Mouse (Mus musculus): ENCODE results near the gene Amh. TPM values are rescaled to one million over a fixed set of nuclear protein-coding genes. Genes with fewer than 3 reads are reported as not detected.

The Amh gene
- polyA plus RNA-seq, 1 experiment from 2014 or later = 0.13 TPM

GRCm38 (mm10) chr10:80792175-80793032, 12.6 kb upstream of the Amh start:
- peaks cover 96% of the 10 kb centered on the region for H3K36me3 ChIP-seq (ENCODE audit: control insufficient read depth, insufficient read depth, low read length)
- H3K4me3 ChIP-seq (ENCODE audit: low read depth, low read length) = no peak overlapping the region
- H3K9ac ChIP-seq (ENCODE audit: low read depth, low read length) = no peak overlapping the region
- WGBS = 67% methylated on average over 37 of the region's 41 CpGs
- no peak overlapping the region for H3K27ac ChIP-seq (replicated peaks; ENCODE audit: low read depth, low read length)
- DNase-seq (ENCODE audit: low spot score) (no peak), ATAC-seq (ENCODE audit: low read depth) (no peak)
- no peak overlapping the region for H3K4me2 ChIP-seq (ENCODE audit: low read depth, low read length)
- no peaks in the 10 kb centered on the region for H3K27me3 ChIP-seq (replicated peaks; ENCODE audit: control insufficient read depth, insufficient read depth, low read length)
- H3K9me3 ChIP-seq (ENCODE audit: control insufficient read depth, low read length) = no peaks in the 10 kb centered on the region
- peaks cover 9% of the 10 kb centered on the region for H3K4me1 ChIP-seq (ENCODE audit: control insufficient read depth, insufficient read depth, low read length)

GRCm38 (mm10) chr10:80793033-80793784, 11.8 kb upstream of the Amh start:
- H3K4me2 ChIP-seq (ENCODE audit: low read depth, low read length) = no peak overlapping the region
- H3K36me3 ChIP-seq (ENCODE audit: control insufficient read depth, insufficient read depth, low read length) = peaks cover 88% of the 10 kb centered on the region
- WGBS = 89% methylated on average over 13 of the region's 13 CpGs
- H3K27me3 ChIP-seq (replicated peaks; ENCODE audit: control insufficient read depth, insufficient read depth, low read length) = no peaks in the 10 kb centered on the region
- DNase-seq (ENCODE audit: low spot score) (no peak), ATAC-seq (ENCODE audit: low read depth) (no peak)
- no peak overlapping the region for H3K27ac ChIP-seq (replicated peaks; ENCODE audit: low read depth, low read length)
- H3K4me1 ChIP-seq (ENCODE audit: control insufficient read depth, insufficient read depth, low read length) = peaks cover 9% of the 10 kb centered on the region
- H3K9me3 ChIP-seq (ENCODE audit: control insufficient read depth, low read length) = no peaks in the 10 kb centered on the region
- no peak overlapping the region for H3K9ac ChIP-seq (ENCODE audit: low read depth, low read length)
- no peak overlapping the region for H3K4me3 ChIP-seq (ENCODE audit: low read depth, low read length)

DNA sequence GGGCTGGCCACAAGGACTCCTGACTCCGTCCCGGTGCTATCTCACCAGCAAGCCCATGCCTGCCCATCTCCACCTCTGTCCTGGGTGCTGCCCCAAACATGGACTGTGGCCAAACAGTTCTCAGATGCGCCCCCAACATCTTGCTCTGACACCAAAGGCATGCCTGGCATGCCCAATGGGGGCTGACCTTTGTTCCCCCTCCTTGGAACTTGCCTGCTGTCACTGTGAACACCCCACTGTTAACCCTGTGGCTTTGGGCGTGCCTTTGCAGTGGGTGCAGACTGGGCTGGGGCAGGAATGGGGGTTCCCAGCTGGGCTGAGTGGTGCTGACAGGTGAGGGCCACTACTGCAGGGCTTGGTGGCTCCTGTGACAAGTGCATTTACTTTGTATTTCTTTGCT, 11.2 kb upstream of the Amh start:
- H3K36me3 ChIP-seq (ENCODE audit: control insufficient read depth, insufficient read depth, low read length) = peaks cover 83% of the 10 kb centered on the region
- H3K4me1 ChIP-seq (ENCODE audit: control insufficient read depth, insufficient read depth, low read length) = peaks cover 9% of the 10 kb centered on the region
- H3K27ac ChIP-seq (replicated peaks; ENCODE audit: low read depth, low read length) = no peak overlapping the region
- no peak for ATAC-seq (ENCODE audit: low read depth)
- H3K9ac ChIP-seq (ENCODE audit: low read depth, low read length) = no peak overlapping the region
- no peak overlapping the region for H3K4me3 ChIP-seq (ENCODE audit: low read depth, low read length)
- H3K4me2 ChIP-seq (ENCODE audit: low read depth, low read length) = no peak overlapping the region
- no peak for DNase-seq (ENCODE audit: low spot score)
- no peaks in the 10 kb centered on the region for H3K27me3 ChIP-seq (replicated peaks; ENCODE audit: control insufficient read depth, insufficient read depth, low read length)
- H3K9me3 ChIP-seq (ENCODE audit: control insufficient read depth, low read length) = no peaks in the 10 kb centered on the region
- 85% methylated on average over 4 of the region's 4 CpGs for WGBS

- Histone ChIP-seq H3K4me1 (ENCODE audit: control insufficient read depth, insufficient read depth, low read length) (peaks cover 13% of the 10 kb centered on the region), H3K36me3 (ENCODE audit: control insufficient read depth, insufficient read depth, low read length) (peaks cover 73% of the 10 kb centered on the region), H3K4me3 (ENCODE audit: low read depth, low read length) (no peak overlapping the region), H3K4me2 (ENCODE audit: low read depth, low read length) (no peak overlapping the region), H3K9me3 (ENCODE audit: control insufficient read depth, low read length) (no peaks in the 10 kb centered on the region), H3K9ac (ENCODE audit: low read depth, low read length) (no peak overlapping the region), H3K27ac (replicated peaks; ENCODE audit: low read depth, low read length) (no peak overlapping the region), H3K27me3 (replicated peaks; ENCODE audit: control insufficient read depth, insufficient read depth, low read length) (no peaks in the 10 kb centered on the region)
- DNase-seq (ENCODE audit: low spot score) (no peak), ATAC-seq (ENCODE audit: low read depth) (no peak)
- WGBS = 87% methylated on average over 8 of the region's 8 CpGs
These were observed 10.3 kb upstream of the Amh start for GRCm38 (mm10) chr10:80794750-80795149.

DNA sequence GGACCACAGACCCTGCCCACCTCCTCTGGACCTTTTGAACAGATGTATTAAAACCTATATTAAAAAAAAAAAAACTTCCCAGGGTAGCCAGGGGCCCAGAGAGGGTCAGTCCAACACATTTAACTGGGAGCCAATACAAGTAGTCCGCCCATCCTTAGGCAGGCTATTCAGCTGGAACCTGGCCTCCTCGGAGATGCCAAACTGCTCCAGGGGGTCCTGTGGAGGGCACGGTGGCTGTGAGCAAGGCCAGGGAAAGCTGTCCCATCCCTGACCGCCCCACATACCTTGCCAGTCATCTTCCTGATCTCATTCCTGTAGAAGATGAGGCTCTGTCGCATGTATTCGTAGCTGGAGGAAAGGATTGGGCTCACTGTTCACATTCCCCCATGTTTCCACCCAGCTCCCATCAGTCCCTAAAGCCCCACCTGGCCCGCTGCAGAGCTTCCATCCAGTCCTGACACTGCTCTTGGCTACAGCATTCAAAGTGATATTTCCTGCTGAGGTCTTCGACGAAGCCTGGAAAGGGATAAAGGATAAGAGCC, 8.7 kb upstream of the Amh start:
- Histone ChIP-seq H3K9me3 (ENCODE audit: control insufficient read depth, low read length) (no peaks in the 10 kb centered on the region), H3K36me3 (ENCODE audit: control insufficient read depth, insufficient read depth, low read length) (peaks cover 70% of the 10 kb centered on the region), H3K4me2 (ENCODE audit: low read depth, low read length) (peak overlapping the region; percentile 92), H3K27ac (replicated peaks; ENCODE audit: low read depth, low read length) (no peak overlapping the region), H3K4me3 (ENCODE audit: low read depth, low read length) (peak overlapping the region; percentile 83), H3K27me3 (replicated peaks; ENCODE audit: control insufficient read depth, insufficient read depth, low read length) (no peaks in the 10 kb centered on the region), H3K9ac (ENCODE audit: low read depth, low read length) (peak overlapping the region; percentile 98), H3K4me1 (ENCODE audit: control insufficient read depth, insufficient read depth, low read length) (peaks cover 16% of the 10 kb centered on the region)
- WGBS = 81% methylated on average over 9 of the region's 9 CpGs
- ATAC-seq (ENCODE audit: low read depth) = no peak
- DNase-seq (ENCODE audit: low spot score) = no peak

DNA sequence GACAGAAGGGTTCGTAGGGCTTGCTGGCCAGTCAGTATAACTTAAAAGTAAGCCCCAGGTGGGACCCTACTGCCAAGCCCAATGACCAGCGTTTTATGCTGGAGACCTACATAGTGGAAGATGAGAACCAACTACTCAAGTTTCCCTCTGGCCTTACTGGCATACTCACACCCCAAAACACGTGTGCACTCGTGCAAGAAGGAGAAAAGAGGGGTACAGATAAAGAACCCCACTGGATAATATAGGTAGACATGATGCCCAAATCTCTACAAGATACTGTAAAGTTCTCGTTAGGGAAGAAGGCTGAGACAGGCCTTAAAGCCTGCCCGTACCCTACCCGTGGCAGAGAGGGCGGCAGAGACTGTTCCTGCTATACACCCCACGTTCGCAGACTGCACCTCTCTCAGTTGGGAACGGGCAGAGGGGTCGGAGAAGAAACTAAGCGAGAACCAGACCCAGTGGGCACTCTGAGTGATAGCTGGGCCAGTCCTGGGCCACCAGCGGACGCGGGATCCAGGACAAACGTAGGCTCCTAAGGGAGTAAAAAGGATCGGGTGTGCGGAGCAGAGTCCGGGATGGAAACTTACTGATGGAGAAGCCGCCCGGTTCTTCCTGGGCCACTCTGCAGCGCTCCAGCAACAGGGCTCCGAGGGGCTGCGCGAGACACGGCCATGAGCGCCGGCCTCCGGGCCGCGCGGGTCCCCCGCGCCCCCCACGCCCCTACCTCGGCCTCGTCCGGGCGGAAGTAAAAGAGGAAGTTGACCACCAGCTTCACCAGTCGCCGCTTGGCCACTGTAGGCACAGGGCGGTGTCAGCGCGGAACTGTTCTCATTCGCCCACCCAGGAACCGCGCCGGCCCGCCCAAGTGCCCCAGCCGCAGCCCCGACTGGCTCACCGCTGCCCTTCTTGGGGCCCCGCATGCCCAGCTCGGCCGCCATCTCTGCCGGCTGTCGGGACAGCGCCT, 7.6 kb upstream of the Amh start:
- Histone ChIP-seq H3K9ac (ENCODE audit: low read depth, low read length) (peak overlapping the region; percentile 98), H3K4me1 (ENCODE audit: control insufficient read depth, insufficient read depth, low read length) (peaks cover 16% of the 10 kb centered on the region), H3K27me3 (replicated peaks; ENCODE audit: control insufficient read depth, insufficient read depth, low read length) (no peaks in the 10 kb centered on the region), H3K4me2 (ENCODE audit: low read depth, low read length) (peak overlapping the region; percentile 92), H3K36me3 (ENCODE audit: control insufficient read depth, insufficient read depth, low read length) (peaks cover 70% of the 10 kb centered on the region), H3K27ac (replicated peaks; ENCODE audit: low read depth, low read length) (peak overlapping the region; percentile 96), H3K4me3 (ENCODE audit: low read depth, low read length) (peak overlapping the region; percentile 83), H3K9me3 (ENCODE audit: control insufficient read depth, low read length) (no peaks in the 10 kb centered on the region)
- peak; percentile 75 for DNase-seq (ENCODE audit: low spot score)
- WGBS = 2% methylated on average over 42 of the region's 59 CpGs
- peak; percentile 65 for ATAC-seq (ENCODE audit: low read depth)

DNA sequence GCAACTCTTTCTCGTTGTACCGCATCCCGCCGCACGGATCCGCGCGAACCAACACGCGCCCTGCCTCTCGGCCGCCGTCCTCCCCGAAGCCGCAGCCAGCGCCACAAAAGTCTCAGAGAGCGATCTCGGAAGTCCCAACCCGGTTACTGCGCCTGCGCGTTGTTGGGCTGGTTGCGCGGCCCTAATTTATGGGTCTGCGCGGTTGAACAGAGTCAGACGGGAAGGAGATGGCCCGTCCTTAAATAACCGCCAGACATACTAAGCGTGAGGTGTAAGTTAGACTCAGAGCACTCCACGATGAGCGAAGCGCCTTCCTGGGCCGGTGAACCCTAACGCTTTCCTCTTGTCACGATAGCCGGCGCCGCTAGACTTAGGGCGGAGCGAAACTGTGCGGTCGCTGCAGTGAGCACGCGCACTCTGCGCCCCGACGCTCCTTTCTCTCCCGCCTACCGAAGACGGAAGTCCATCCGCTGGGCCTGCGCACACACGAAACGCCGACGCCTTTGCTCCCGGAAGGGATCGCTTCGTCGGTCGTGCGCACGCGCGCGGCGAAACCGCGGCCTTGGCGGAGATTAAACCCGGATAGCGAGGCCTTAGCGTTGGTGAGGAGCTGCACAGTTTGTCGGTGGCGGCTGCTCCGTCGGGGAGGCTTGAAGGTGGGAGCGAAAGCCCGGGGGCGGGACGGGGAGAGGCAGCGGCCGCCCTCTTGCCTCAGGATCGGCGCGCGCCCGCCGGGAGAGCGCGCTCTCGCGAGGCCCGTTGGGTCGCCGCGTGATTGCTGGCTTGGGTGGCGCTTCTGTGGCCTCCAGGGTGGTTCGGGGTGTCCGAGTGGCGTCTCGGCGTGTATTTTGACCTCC, 6.7 kb upstream of the Amh start, which contains the start of the genes Sf3a2 and Plekhj1:
Sf3a2 (plus strand) TSS at position 49 of the 857 bp plus-strand sequence.
Plekhj1 (minus strand) TSS at position 477 of the 857 bp plus-strand sequence.
- ATAC-seq (ENCODE audit: low read depth) (peak; percentile 95), DNase-seq (ENCODE audit: low spot score) (peak; percentile 99)
- Histone ChIP-seq H3K4me3 (ENCODE audit: low read depth, low read length) (peak within 1 kb of the TSS; percentile 83), H3K27ac (replicated peaks; ENCODE audit: low read depth, low read length) (peak within 1 kb of the TSS; percentile 96), H3K27me3 (replicated peaks; ENCODE audit: control insufficient read depth, insufficient read depth, low read length) (no peaks in the 10 kb centered on the region), H3K36me3 (ENCODE audit: control insufficient read depth, insufficient read depth, low read length) (peaks cover 70% of the 10 kb centered on the region), H3K4me1 (ENCODE audit: control insufficient read depth, insufficient read depth, low read length) (peaks cover 16% of the 10 kb centered on the region), H3K9ac (ENCODE audit: low read depth, low read length) (peak within 1 kb of the TSS; percentile 98), H3K9me3 (ENCODE audit: control insufficient read depth, low read length) (no peaks in the 10 kb centered on the region), H3K4me2 (ENCODE audit: low read depth, low read length) (peak within 1 kb of the TSS; percentile 92)
- WGBS = under 1% methylated on average over 43 of the region's 104 CpGs

Measured in embryonic facial prominence, embryonic 14.5 days (tissue).